Mouse (Mus musculus): ENCODE measurements around the gene Immp1l. TPM values are rescaled to one million over a fixed set of nuclear protein-coding genes. Genes with fewer than 3 reads are reported as not detected.

Gene Immp1l
- polyA plus RNA-seq, 1 experiment from 2014 or later: 80.5 TPM

Small RNA genes lying within 50 kb of the gene (microRNA-seq; reads per million reads assigned to microRNA genes)
- gene Gm22002: not detected

Other genes starting within 250 kb of the Immp1l start
- 0.05 and 0.07 TPM in 2 replicates for gene Pax6, start 235.7 kb upstream of the Immp1l start, polyA plus RNA-seq (2015; fragmentation: Nextera tagmentation; extraction: Ambion mirVana)
- 19.7 and 23.3 TPM in 2 replicates for gene Elp4, start 74 bp upstream of the Immp1l start, polyA plus RNA-seq (2015; fragmentation: Nextera tagmentation; extraction: Ambion mirVana)
- 21.3 and 29.4 TPM in 2 replicates for gene Dnajc24, start 98.9 kb downstream of the Immp1l start, polyA plus RNA-seq (2015; fragmentation: Nextera tagmentation; extraction: Ambion mirVana)

All from liver, embryonic 13.5 days (tissue).